Mouse (Mus musculus) forebrain, embryonic 16.5 days (tissue): Measurements from ENCODE around the gene Megf6. TPM values are rescaled to one million over a fixed set of nuclear protein-coding genes. Genes with fewer than 3 reads are reported as not detected.

Experiments used
- ATAC-seq: fragments of 200-750 bp; cut with Nextera tagmentation; 2 replicates; pipeline ENCODE4 v1.8.0; 2017; ENCODE audit warnings: mild to moderate bottlenecking, moderate library complexity
- H3K27ac ChIP-seq: fragments of 300-500 bp; sonication (generic); 2 replicates; pipeline ENCODE4 v1.5.1; 2014; ENCODE audit warnings: low read length, control low read depth
- H3K27me3 ChIP-seq: fragments of 300-500 bp; sonication (generic); replicated peaks from 2 replicates; pipeline ENCODE4 v1.6.1; 2014; ENCODE audit warnings: low read length; ENCODE audit not compliant: control insufficient read depth, insufficient read depth
- H3K36me3 ChIP-seq: fragments of 300-500 bp; sonication (generic); 2 replicates; pipeline ENCODE4 v1.6.1; 2014; ENCODE audit not compliant: control insufficient read depth, insufficient read depth
- H3K4me1 ChIP-seq: fragments of 300-500 bp; sonication (generic); replicated peaks from 2 replicates; pipeline ENCODE4 v1.6.1; 2014; ENCODE audit warnings: low read length; ENCODE audit not compliant: control insufficient read depth, insufficient read depth
- H3K4me2 ChIP-seq: fragments of 300-500 bp; sonication (generic); 2 replicates; pipeline ENCODE4 v1.6.1; 2014; ENCODE audit warnings: mild to moderate bottlenecking, low read length, control low read depth
- H3K4me3 ChIP-seq: fragments of 300-500 bp; sonication (generic); replicated peaks from 2 replicates; pipeline ENCODE4 v1.5.1; 2014; ENCODE audit warnings: mild to moderate bottlenecking, low read length, control low read depth
- H3K9ac ChIP-seq: fragments of 300-500 bp; sonication (generic); replicated peaks from 2 replicates; pipeline ENCODE4 v1.6.1; 2014; ENCODE audit warnings: low read depth, low read length, control low read depth
- H3K9me3 ChIP-seq: fragments of 300-500 bp; sonication (generic); 2 replicates; pipeline ENCODE4 v1.6.1; 2016; ENCODE audit warnings: low read length; ENCODE audit not compliant: control insufficient read depth
- WGBS: fragments of 180-500 bp; shearing (Covaris S2); extraction: QIAGEN DNeasy Blood & Tissue Kit; methylation state at CpG from one replicate; pipeline ENCODE4 v1.1.7; 2014; 5-methylcytosine and 5-hydroxymethylcytosine counted together
- polyA plus RNA-seq: library from polyadenylated mRNA; unstranded; fragments of >200 nt; fragmentation: Nextera tagmentation; extraction: Ambion mirVana; gene quantifications from 2 replicates; pipeline ENCODE4 v1.2.1, GENCODE M21; 2015

The Megf6 gene
- polyA plus RNA-seq, 1 experiment from 2014 or later, result 10.0 TPM

DNA sequence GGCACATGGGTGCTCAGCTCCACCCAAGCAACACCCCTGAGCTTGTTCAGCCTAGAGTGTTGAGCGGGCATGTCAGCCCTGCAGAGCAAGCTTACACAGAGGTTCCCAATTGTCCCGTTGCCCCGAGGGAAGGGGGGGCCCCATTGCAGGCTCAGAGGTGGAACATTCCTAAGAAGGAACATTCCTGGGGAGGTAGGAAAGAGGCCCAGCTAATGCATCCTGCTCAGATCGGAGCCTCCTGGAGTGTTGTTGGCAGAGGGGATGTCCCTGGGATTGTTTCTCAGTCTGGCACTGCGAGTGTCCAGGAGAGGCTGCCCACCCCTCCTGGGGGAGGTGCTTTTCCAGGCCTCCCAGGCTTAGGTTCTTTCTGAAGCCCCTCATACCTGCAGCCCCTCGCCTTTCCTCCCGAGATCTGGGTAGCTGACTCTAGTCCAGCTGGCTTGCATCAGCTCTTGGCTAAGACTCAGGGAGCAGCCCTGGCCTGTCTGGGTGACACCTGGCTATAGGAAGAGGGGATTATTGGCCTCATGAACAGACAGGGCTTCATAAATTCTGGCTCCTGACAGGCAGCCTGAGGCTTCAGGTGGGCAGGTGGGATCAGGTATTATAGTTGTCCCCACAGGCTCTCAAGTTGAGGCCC is 47.3 kb downstream of the Megf6 start:
- H3K4me2 ChIP-seq, result no peak overlapping the region
- no peak for ATAC-seq
- no peaks in the 10 kb centered on the region for H3K27me3 ChIP-seq
- H3K36me3 ChIP-seq, result no peaks in the 10 kb centered on the region
- no peaks in the 10 kb centered on the region for H3K9me3 ChIP-seq
- H3K4me1 ChIP-seq, result no peaks in the 10 kb centered on the region; the same call in 1 of the 2 replicates
- WGBS, result 66% methylated on average over 7 of the region's 7 CpGs
- no peak overlapping the region for H3K27ac ChIP-seq
- no peak overlapping the region for H3K9ac ChIP-seq
- no peak overlapping the region for H3K4me3 ChIP-seq

DNA sequence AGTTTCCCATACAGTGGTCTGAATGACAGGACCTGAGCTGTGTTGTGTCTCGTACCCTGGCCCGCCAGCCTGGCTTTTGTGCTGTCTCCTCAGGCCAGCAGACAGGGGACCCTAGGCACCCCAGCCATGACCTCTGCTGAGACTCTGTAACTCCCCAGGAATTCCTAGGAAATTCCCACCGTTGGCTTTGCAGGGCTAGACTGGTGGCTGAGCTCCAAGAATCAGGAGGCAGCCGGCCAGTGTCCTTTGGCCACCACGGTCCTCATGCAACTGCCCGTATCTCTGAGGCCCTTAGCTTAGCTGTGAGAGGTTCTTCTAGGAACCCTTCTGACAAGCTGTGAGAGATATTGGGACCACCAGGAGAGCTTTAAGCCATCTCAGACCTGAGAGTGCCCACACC is 52.2 kb downstream of the Megf6 start:
- no peaks in the 10 kb centered on the region for H3K36me3 ChIP-seq
- WGBS, result 79% methylated on average over 6 of the region's 6 CpGs
- no peak overlapping the region for H3K9ac ChIP-seq
- H3K27me3 ChIP-seq, result no peaks in the 10 kb centered on the region
- no peak overlapping the region for H3K4me2 ChIP-seq
- H3K27ac ChIP-seq, result no peak overlapping the region
- H3K4me3 ChIP-seq, result no peak overlapping the region
- no peaks in the 10 kb centered on the region for H3K9me3 ChIP-seq
- no peak for ATAC-seq
- H3K4me1 ChIP-seq, result peaks cover 13% of the 10 kb centered on the region

- Histone ChIP-seq H3K4me1 (peaks cover 13% of the 10 kb centered on the region), H3K27me3 (no peaks in the 10 kb centered on the region), H3K9ac (no peak overlapping the region), H3K4me3 (no peak overlapping the region), H3K36me3 (no peaks in the 10 kb centered on the region), H3K4me2 (no peak overlapping the region), H3K27ac (no peak overlapping the region), H3K9me3 (no peaks in the 10 kb centered on the region)
- 38% methylated on average over 6 of the region's 6 CpGs for WGBS
- peak; percentile 47 for ATAC-seq
Measured at GRCm38 (mm10) chr4:154224267-154224969, 53.9 kb downstream of the Megf6 start.

- 56% methylated on average over 9 of the region's 9 CpGs for WGBS
- H3K4me2 ChIP-seq, result no peak overlapping the region
Measured at GRCm38 (mm10) chr4:154224970-154225309, 54.4 kb downstream of the Megf6 start.

DNA sequence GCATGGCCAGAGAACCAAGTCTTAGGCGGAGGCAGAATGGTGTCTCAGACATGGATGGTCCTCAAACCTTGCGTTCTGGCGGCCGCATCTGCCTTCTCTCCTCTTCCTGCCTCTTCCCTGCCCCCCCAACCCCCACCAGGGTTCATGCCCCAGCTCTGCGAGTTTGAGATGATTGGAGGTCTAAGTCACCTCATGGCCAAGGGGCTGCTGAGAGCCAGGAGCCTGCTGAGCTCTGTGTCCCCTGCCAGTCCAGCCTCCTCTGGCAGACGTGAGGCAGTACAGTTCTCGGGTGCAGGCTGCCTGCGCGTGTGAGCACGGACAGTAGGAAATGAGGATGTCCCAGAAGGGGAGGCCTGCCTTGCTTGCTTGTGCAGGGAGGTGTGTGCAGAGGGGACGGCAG is 56.1 kb downstream of the Megf6 start:
- Histone ChIP-seq H3K9me3 (no peaks in the 10 kb centered on the region), H3K36me3 (no peaks in the 10 kb centered on the region), H3K4me3 (no peak overlapping the region), H3K4me2 (no peak overlapping the region), H3K9ac (no peak overlapping the region), H3K27ac (no peak overlapping the region), H3K27me3 (no peaks in the 10 kb centered on the region), H3K4me1 (peaks cover 13% of the 10 kb centered on the region)
- WGBS, result 86% methylated on average over 11 of the region's 11 CpGs
- no peak for ATAC-seq

More at GRCm38 (mm10) chr4:154224970-154225309, 54.4 kb downstream of the Megf6 start:
- no peaks in the 10 kb centered on the region for H3K9me3 ChIP-seq
- H3K36me3 ChIP-seq, result no peaks in the 10 kb centered on the region
- no peak overlapping the region for H3K4me3 ChIP-seq
- peaks cover 13% of the 10 kb centered on the region for H3K4me1 ChIP-seq
- no peaks in the 10 kb centered on the region for H3K27me3 ChIP-seq
- no peak overlapping the region for H3K9ac ChIP-seq
- H3K27ac ChIP-seq, result no peak overlapping the region
- no peak for ATAC-seq

GRCm38 (mm10) chr4:154228336-154228735 is 57.8 kb downstream of the Megf6 start:
- H3K4me2 ChIP-seq, result no peak overlapping the region
- no peak overlapping the region for H3K4me3 ChIP-seq
- H3K27ac ChIP-seq, result no peak overlapping the region
- no peak for ATAC-seq
- 75% methylated on average over 11 of the region's 11 CpGs for WGBS
- peaks cover 13% of the 10 kb centered on the region for H3K4me1 ChIP-seq
- H3K9ac ChIP-seq, result no peak overlapping the region
- no peaks in the 10 kb centered on the region for H3K9me3 ChIP-seq
- no peaks in the 10 kb centered on the region for H3K36me3 ChIP-seq
- no peaks in the 10 kb centered on the region for H3K27me3 ChIP-seq

DNA sequence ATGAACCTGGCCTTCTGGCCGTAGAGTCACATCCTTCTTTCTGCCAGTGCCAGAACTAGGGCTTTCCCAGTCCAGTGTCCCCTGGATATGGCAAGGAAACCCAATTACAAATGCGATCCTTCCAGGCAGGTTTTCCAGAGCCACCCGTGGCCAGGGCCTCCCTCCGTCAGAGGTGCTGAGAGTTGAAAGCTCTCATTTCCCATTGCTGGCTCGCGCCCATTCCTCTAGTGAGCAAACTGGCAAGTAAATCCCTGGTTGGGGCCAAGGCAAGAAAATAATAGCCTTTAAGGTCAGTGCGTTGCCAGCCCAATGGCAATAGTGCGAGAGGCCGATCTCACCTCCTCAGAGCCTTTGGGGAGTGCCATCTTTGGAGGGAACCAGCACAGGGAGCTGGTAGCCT is 59.0 kb downstream of the Megf6 start:
- H3K9me3 ChIP-seq, result no peaks in the 10 kb centered on the region
- peaks cover 6% of the 10 kb centered on the region for H3K4me1 ChIP-seq
- H3K27me3 ChIP-seq, result no peaks in the 10 kb centered on the region
- H3K4me2 ChIP-seq, result no peak overlapping the region
- no peak overlapping the region for H3K9ac ChIP-seq
- no peak overlapping the region for H3K4me3 ChIP-seq
- no peak for ATAC-seq
- 92% methylated on average over 9 of the region's 9 CpGs for WGBS
- no peaks in the 10 kb centered on the region for H3K36me3 ChIP-seq
- H3K27ac ChIP-seq, result no peak overlapping the region

DNA sequence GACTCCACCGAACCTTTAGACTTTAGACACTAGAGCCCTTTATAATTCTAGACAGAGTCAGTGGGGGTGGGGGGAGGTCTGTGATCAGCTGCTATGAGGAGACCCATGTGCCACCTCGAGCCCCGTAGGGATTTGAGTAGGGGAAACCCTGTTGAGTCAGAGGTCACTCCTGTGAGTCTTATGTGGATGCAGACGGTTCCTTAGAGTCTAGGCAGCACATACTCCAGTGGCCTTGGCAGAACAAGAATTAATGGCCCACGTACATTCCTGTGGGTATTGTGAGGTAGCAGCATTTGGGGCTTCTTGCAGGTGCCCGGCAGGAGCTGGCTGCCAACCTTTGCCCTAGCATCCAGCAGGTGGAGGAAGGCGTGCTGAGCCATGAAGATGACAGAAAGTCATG is 60.9 kb downstream of the Megf6 start:
- Histone ChIP-seq H3K4me2 (no peak overlapping the region), H3K9ac (no peak overlapping the region), H3K27ac (no peak overlapping the region), H3K4me3 (no peak overlapping the region), H3K9me3 (no peaks in the 10 kb centered on the region), H3K27me3 (no peaks in the 10 kb centered on the region), H3K4me1 (no peaks in the 10 kb centered on the region), H3K36me3 (no peaks in the 10 kb centered on the region)
- WGBS, result 87% methylated on average over 7 of the region's 7 CpGs
- ATAC-seq, result no peak

- ATAC-seq, result no peak
- 82% methylated on average over 4 of the region's 4 CpGs for WGBS
- H3K9ac ChIP-seq, result no peak overlapping the region
- peaks cover 7% of the 10 kb centered on the region for H3K4me1 ChIP-seq
- H3K27ac ChIP-seq, result no peak overlapping the region
- no peak overlapping the region for H3K4me2 ChIP-seq
- H3K9me3 ChIP-seq, result no peaks in the 10 kb centered on the region
- no peaks in the 10 kb centered on the region for H3K27me3 ChIP-seq
- H3K4me3 ChIP-seq, result no peak overlapping the region
- no peaks in the 10 kb centered on the region for H3K36me3 ChIP-seq
Measured at GRCm38 (mm10) chr4:154232295-154232694, 61.8 kb downstream of the Megf6 start.
